Mouse (Mus musculus) embryo, embryonic 11.5 days (tissue): ENCODE results near the gene Hes7.

Experiments used
- DNase-seq: peaks from one replicate; pipeline ENCODE4 v3.0.0-alpha.2; 2012; ENCODE audit warnings: low read depth, low spot score

Hes7 gene

DNA sequence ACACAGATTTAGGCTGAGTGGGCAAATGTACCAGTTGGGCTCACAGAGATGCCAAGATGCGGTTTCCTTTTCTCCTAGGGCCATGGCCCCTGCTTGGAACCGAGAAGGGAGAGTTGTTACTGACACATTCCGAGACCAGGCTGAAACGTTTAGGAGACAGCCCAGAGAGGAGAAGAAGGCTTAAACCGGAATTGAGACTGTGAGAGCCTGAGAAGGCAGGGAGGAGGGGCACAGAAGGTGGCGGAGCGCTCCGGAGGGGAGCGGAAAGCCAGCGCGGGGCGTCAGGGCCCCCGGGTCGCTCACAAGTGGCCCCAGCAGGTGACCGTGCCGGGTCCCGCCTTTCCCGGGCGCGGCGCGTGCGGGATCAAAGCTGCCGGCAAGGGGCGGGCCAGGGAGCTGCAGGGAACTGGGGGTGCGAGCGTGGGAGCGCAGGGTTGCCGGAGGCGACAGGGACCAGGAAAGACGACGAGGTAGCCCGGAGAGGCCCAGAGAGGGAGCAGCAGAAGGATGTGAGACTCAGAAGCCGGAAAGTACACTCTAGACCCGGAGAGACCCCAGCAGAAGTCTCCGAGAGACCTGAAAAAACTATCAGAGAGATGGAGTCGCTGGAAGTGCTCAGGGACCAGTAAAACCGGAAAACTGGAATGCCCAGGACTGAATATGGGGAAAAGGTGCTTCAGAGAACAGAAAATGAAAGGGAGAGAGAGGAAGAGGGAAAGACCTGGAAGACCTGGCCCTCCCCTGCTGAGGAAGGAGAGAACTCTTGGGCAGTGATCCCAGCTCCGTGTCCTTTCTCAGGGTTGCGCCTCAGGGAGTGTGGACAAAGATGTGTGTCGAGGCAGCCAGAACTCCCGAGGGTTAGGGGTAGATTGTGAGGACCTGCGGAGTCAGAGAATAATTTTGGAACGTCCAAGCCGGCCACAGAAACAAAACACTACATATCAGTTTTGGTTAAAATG, 2.2 kb upstream of the Hes7 start:
- DNase-seq, result no peak

DNA sequence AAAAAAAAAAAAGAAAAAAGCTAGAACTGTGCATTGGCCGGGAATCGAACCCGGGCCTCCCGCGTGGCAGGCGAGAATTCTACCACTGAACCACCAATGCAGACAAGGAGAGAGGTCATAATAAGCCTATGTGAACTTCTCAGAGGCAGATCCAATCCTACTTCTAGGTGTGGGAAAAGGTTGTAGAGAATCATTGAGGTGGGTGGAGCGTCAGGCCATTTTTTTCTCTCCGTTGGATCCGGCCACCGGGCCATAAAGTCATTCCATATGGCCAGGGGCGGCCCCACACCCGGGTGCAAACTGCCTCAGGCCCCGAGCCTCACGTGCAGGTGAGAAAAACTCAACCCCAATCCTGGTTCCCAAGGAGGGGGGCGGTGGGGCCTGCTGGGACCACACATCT, 1.4 kb upstream of the Hes7 start:
- DNase-seq, result no peak

DNA sequence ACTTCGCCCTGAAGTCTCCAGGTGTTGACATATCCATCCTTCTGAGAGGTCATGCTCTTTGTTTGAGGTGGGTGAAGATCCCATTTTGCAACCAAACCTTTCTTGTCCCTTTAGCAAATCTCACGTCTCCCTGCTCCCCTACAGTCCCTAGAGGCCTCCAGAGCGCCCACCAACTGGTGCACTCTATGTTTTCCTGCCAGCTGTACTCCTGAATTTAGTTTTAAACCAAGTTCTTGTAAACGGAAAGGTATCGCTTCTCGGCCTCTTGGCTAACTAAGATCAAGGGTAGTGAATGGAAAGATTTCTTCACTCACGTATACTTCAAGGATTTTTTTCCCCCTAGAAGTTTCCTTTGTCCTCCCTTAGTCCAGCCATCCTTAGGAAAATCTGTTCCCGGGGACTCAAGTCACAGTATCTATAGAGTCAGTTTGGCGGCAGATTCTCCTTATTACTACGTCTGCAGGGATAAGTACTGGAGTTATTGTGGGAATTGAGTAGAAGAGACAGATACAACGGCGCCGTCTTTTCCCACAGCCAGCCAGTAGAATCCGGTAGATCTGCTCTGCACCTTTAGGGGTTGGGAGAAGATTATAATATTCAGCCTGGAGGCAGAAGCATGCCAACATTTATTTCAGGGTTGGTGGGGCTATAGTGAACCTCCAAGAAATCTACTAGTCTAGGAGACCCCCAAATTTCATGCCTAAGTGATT, 603 bp upstream of the Hes7 start:
- DNase-seq, result no peak

DNA sequence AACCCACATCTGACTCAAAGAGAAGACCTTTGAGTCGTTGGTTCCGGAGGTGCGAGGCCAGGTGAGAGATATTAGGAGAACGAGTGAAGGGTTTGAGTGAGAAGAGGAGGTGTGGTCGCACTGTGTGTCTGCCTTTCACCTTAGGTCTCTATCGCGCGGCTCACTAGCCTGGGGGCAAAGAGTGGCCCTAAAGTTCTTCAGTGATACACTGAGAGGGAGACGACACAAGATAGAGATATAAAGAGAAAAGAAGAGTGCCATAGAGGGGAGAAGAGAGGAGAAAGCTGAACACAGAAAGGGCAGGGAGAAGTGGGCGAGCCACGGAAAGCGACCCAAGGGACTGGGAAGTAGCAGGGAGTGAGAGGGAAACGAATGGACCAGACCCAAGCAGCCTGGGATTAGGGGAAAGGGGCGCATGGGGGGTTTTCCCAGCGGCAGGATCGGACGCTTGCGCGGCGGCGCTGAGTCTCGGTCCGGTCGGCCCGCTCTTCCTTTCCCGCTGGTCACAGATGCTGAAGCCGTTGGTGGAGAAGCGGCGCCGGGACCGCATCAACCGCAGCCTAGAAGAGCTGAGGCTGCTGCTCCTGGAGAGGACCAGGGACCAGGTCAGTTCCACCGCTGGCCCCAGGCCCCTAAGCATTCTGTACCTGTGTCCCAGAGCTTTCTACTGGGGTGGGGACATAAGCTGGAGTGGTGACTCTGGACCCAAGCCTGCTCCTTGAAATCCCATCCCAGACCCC, 967 bp downstream of the Hes7 start:
- no peak for DNase-seq

DNA sequence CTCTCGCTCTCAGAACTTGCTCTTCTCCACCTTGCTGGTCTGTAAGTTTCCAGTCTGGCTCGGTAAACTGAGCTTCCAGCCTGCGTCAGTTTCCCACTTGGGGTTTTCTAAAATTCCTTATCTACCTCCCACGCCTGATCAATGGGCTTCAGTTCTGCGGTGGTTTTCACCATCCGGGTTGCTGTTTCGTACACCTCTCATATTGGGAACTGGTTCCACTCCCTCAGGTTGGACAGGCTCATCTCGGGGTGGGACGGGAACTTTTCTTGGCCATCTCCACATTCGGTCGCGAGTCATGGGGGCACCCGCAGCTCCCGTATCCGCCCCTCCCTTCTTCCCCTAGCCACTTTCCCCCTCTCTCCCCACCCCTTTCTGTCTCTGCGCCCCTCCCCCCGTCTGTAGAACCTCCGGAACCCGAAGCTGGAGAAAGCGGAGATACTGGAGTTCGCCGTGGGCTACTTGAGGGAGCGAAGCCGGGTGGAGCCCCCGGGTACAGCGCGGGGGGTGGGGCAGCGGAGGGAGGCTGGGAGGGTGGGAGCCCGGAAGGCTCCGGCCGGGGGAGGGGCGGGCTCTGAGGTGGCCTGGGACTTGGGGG, 1.6 kb downstream of the Hes7 start:
- DNase-seq, result no peak

DNA sequence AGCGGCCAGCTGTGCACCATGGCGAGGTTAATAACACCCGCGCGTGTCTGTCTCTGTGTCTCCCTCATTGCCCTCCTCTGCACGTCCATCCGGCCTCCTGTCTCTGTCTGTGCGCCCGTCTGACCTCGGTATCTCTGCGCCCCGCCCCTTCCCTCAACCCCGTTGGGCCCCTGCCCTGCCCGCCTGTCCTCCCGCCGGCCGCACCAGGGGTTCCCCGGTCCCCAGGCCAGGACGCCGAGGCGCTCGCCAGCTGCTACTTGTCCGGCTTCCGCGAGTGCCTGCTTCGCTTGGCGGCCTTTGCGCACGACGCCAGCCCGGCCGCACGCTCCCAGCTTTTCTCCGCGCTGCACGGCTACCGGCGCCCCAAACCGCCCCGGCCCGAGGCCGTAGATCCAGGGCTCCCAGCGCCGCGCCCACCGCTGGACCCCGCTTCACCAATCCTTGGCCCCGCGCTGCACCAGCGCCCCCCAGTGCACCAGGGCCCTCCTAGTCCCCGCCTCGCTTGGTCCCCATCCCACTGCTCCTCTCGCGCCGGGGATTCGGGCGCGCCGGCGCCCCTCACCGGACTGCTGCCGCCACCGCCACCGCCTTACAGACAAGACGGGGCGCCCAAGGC, 2.2 kb downstream of the Hes7 start, which contains the start of gene 9130213A22Rik:
Gene 9130213A22Rik (minus strand): TSS at position 254 of the 616 bp plus-strand sequence.
- peak; percentile 78 for DNase-seq

DNA sequence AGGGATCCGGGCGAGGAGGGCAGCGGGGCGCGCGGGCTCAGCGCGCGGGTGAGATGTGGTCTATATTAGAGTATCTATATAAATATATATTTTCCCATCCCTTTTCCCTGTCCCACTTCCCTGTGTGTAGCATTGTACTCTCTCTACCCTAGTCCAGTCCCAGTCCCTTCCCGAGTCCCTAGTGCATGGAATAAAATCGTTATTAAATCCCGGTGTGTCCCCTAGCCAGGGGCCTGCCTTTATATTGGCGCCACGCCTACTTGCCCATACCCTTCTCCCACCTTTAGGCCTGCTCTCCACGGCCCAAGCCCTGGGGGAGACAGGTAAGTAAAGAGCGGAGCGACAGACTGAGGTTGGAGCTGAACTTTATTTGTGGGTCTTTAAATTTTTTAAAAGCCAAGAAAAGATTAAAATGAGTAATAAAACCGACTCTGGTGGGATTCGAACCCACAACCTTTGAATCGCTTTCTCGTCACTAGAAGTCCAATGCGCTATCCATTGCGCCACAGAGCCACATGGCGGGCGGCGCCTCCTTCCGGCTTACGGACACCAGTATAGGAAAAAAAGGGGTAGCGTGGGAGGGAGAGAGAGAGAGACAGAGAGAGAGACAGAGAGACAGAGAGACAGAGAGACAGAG, 3.0 kb downstream of the Hes7 start:
- peak; percentile 87 for DNase-seq

DNA sequence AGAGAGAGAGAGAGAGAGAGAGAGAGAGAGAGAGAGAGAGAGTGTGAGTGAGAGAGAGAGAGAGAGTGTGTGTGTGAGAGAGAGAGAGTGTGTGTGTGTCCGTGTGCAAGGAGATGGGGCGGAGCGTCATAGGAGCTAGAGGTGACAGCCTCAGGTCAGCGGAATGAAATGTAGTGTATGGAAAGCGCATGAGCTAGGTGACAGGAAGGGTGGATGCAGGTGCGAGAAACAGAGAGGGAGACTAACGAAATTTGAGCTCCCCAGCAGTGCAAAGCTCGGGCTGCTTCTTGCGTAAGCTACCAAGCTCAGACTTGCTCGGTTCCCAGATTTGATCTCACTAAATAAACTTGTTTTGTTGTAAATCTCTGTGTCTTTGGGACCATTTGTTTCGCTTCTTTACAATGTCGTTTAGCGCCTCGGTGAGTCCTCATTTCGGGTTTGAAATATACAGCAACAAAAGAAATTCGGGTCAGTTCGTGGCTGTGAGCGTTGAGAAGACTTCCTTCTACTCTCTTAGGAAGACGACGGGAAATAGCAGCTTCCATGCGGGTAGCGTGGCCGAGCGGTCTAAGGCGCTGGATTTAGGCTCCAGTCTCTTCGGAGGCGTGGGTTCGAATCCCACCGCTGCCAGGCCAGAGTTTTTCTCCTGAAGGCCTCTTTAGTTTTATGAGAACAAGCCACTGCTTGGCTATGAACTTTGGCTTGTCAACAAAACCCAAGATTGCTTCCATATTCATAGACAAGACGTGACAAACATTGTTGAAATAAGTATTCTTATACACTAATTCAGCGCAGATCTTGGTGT, 3.7 kb downstream of the Hes7 start:
- peak; percentile 87 for DNase-seq

DNA sequence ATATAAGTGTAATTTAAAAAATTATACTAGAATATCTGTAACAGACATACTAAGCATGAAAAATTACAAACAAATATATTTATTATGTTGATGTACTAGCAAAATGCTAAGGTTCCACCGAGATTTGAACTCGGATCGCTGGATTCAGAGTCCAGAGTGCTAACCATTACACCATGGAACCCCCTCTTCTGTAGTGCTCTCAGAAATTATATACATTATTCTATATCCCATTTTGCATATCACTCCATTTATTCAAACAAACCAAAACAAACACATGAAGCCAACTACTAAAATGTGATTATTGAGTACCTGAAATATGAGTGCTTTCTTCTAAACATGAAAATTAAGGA, 4.3 kb downstream of the Hes7 start:
- no peak for DNase-seq

DNA sequence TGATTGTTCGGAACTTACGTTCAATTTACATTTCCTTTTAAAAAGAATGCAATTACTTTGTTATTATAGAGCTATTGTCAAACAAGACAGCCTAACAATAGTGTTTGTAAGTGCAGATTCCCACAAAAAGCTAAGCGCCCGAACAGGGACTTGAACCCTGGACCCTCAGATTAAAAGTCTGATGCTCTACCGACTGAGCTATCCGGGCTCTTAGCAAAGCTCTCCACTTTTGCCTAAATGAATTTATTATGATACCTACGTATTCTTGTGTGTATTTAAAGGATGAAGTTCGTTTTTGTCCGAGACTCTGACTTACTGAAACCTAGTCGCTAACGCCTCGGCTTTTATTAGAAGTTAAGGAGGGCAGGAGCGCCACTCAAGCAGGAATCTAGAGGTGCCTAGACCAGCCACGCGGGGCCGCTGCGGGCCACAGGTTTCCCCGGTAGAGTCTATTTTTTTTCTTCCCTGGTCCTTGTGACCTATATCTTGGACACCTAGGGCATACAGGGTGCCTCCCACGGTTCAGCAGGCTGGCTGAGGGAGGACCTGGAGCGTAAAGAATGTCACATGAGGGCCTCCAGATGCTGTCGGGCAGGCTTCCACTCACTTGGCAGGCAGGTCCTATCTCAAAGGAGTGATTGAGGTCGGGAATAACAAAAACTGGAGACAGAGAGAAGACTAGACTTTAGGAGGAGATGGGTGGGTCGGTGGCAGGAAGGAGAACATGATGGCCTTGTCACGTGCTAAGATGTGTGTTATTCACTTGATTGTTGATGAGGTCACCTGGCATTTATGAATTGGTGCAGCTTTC, 5.0 kb downstream of the Hes7 start:
- peak; percentile 88 for DNase-seq

DNA sequence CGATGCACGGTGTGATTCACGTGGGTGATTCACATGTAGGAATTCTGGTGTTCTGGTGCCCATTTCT, 5.5 kb downstream of the Hes7 start, which contains the start of gene Aloxe3:
Gene Aloxe3 (plus strand): TSS at position 45 of the 67 bp plus-strand sequence.
- DNase-seq, result no peak

DNA sequence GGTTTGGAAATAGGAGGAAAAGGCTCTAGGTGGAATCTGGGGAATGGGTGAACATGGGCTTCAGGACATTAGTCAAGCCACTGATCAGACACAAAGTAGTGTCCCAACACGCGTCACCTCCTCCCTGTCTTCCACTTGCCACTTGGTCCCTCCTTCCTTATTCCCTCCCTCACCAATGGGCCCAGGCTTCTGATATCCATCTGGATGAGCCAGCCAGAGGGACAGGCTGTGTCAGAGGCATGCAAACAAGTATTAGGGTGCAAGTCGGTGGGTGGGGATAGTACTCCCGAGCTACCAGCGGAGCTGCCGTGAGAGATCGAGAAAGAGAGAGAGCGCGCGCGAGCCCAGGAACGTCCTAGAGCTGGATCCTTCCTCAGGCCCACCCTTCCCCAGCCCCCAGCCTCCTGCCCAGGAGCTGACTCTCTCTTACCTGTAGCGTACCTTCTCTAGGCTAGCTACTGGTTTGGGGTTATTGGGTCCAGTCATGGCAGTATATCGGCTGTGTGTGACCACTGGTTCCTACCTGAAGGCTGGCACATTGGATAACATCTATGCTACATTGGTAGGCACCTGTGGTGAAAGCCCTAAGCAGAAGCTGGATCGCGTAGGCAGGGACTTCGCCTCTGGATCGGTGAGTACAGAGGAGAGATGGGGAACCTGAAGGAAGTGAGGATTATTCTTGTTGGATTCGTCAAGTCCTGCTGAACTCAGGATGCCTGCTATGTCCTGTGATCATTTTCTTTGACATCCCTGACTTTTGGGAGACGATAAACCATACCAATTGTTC, 5.9 kb downstream of the Hes7 start:
- DNase-seq, result no peak

DNA sequence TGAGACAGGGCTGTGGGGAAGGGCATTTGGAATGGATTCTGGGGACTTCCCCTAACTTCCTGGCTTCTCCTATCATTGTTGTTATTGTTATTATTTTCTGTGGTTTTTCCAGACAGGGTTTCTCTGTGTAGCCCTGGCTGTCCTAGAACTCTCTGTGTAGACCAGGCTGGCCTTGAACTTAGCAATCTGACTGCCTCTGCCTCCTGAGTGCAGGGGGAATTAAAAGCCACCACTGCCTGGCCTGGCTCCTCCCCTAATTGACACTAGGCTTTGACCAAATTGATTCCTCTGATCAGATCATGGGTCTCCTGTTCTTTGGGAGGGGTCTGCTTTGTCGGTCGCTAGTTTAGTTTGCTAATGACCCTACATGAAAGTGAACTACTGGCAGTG, 6.5 kb downstream of the Hes7 start:
- no peak for DNase-seq

DNA sequence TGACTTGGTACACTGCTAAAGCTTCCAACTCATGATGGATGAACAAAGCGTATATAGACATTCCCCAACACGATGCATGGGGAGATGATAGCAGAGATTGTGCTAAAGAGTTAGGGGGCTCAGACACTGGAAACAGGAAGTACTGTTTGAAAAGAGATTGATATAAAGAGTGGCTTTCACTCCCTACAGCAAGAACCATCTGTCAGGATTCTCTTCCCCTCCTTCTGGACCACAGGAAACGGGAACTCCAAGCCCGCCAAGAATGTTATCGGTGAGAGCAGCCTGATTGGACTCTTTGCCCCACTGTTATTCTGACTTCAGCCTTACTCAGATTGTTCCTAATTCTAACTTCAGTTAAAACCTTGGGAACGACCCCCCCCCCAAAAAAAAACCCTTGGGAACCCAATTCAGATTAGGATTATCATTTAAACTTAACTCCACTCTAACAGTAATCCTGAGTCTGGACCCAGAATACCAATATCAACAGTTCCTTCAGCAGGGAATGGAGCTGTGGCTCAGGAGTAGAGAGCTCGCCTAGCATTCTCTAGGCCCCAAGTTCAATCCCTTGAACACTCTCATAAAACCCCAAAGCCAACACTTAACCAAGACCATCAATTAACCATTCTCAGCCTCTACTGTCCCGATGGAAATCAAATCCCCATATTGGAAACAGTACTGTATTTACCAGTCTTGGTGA, 8.4 kb downstream of the Hes7 start:
- no peak for DNase-seq

DNA sequence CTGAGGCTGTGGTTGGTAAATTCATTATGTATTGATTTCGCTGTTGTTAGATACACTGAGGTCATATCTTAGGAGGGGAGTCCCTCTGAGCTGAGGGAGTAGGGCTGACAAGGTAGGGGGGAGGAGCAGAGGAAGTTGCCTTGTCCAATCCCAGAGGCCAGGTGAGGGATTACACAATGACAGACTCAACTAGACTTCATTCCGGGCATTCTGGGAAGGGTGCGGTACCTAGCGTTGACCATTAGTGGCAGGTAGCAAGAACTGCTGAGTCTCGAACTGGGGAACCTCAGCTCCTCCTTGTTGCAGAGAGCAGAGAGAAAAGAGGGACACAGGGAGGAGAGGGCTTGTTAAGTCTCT, 13.3 kb downstream of the Hes7 start:
- no peak for DNase-seq

DNA sequence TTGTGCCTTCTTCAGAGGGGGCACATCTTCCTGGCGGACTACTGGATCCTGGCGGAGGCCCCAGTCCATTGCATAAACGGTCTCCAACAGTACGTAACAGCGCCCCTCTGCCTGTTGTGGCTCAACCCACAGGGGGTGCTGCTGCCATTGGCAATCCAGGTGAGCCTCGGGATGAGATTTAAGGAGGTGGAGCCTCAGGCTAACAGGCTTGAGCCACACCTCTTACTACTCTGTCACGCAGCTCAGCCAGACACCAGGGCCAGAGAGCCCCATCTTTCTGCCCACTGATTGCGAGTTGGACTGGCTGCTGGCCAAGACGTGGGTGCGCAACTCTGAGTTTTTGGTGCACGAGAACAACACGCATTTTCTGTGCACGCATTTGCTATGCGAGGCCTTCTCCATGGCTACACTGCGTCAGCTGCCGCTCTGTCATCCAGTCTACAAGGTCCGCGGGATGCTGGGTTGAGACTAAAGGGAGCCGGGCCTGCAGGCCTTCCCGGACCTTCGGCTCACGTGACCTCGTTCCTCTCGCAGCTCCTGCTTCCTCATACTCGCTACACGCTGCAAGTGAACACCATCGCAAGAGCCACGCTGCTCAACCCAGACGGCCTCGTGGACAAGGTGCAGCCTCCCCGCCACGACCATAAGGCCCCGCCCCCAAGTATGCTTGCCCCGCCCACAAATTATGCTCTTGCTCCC, 13.9 kb downstream of the Hes7 start:
- DNase-seq, result no peak

DNA sequence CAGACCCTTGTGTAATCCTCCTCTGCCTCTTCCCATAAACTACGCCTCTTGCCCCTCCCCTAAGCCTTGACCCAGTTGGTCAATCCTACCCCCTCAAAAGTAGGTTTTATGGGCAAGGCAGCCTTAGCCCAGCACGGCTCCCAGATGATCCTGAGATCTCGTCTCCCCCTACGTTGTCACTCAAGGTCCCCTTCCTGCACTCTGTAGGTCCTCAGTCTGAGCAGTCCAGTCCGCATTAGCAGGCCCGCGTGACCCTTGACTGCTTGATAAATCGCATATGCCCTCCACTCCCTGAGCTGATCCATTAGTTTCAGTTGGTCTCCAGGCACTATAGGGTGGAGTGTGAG, 14.4 kb downstream of the Hes7 start:
- no peak for DNase-seq

DNA sequence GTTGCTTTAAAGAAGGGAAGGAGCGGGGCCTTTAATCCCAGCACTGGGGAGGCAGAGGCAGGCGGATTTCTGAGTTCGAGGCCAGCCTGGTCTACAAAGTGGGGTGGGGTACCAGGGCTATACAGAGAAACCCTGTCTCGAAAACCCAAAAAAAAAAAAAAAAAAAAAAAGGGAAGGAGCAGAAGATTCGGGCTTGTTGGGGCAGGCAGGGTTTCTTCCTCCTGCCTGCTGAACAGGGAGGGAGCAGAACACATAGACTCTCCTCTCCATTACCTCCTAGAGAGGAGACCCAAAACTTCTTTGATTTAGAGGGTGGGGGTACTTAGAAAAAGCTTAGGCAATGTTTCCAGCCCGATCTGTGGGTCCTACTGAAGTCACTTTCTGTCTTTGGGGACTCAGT, 15.2 kb downstream of the Hes7 start:
- no peak for DNase-seq
